Mouse (Mus musculus) heart, embryonic 15.5 days (tissue): ENCODE results near the gene C130074G19Rik. TPM values are rescaled to one million over a fixed set of nuclear protein-coding genes. Genes with fewer than 3 reads are reported as not detected.

Experiments used
- ATAC-seq: fragments of 200-750 bp; cut with Nextera tagmentation; replicated peaks from 2 replicates; pipeline ENCODE4 v1.8.0; 2017; ENCODE audit warnings: low read depth, moderate TSS enrichment; ENCODE audit not compliant: insufficient number of reproducible peaks, insufficient read depth, low FRiP score
- H3K27ac ChIP-seq: fragments of 300-500 bp; sonication (generic); 2 replicates; pipeline ENCODE4 v1.5.1; 2015; ENCODE audit warnings: mild to moderate bottlenecking, inconsistent platforms
- H3K27me3 ChIP-seq: fragments of 300-500 bp; sonication (generic); 2 replicates; pipeline ENCODE4 v1.6.1; 2015; ENCODE audit warnings: inconsistent platforms
- H3K36me3 ChIP-seq: fragments of 300-500 bp; sonication (generic); 2 replicates; pipeline ENCODE4 v1.6.1; 2015; ENCODE audit warnings: mild to moderate bottlenecking, inconsistent platforms
- H3K4me1 ChIP-seq: fragments of 300-500 bp; sonication (generic); replicated peaks from 2 replicates; pipeline ENCODE4 v1.6.1; 2015; ENCODE audit warnings: inconsistent platforms
- H3K4me2 ChIP-seq: fragments of 300-500 bp; sonication (generic); 2 replicates; pipeline ENCODE4 v1.6.1; 2015; ENCODE audit warnings: inconsistent platforms, mild to moderate bottlenecking, moderate library complexity
- H3K4me3 ChIP-seq: fragments of 300-500 bp; sonication (generic); 2 replicates; pipeline ENCODE4 v1.5.1; 2015; ENCODE audit warnings: mild to moderate bottlenecking, inconsistent platforms
- H3K9ac ChIP-seq: fragments of 300-500 bp; sonication (generic); 2 replicates; pipeline ENCODE4 v1.6.1; 2015; ENCODE audit warnings: mild to moderate bottlenecking, inconsistent platforms
- H3K9me3 ChIP-seq: fragments of 300-500 bp; sonication (generic); replicated peaks from 2 replicates; pipeline ENCODE4 v1.6.1; 2016; ENCODE audit warnings: inconsistent platforms
- WGBS: fragments of 180-500 bp; shearing (Covaris S2); methylation state at CpG from one replicate; pipeline ENCODE4 v1.1.7; 2015; ENCODE audit warnings: mixed read lengths; 5-methylcytosine and 5-hydroxymethylcytosine counted together
- microRNA counts: library from miRNA; unstranded; fragments of <30 nt; microRNA quantifications from one replicate; lab custom pipeline; 2016
- microRNA-seq: library from miRNA; unstranded; fragments of <30 nt; microRNA quantifications from one replicate; pipeline ENCODE4, GENCODE M21; 2016
- polyA plus RNA-seq: library from polyadenylated mRNA; unstranded; fragments of >200 nt; fragmentation: Nextera tagmentation; extraction: Ambion mirVana; gene quantifications from 2 replicates; pipeline ENCODE4 v1.2.1, GENCODE M21; 2015

Gene C130074G19Rik
- polyA plus RNA-seq, 1 experiment from 2014 or later: 0.93 TPM

DNA sequence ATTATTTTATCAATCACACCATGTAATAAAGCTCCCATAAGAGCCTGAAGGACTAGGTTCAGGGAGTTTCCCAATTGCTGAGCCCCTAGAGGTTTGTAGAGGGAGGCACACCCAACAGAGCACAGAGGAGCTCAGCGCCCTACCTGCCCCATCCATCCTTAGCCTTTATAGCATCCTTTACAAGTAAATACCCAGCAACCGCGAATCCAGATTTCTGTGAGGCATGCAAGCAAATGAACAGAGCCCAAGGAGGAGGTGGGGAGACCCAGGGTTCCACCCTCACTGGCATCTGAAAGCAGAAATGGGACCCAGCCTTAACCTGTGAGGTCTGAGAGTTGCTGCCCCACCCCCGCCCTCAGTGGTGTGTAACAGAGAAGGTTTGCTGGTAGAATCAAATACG, 46.7 kb downstream of the C130074G19Rik start:
- 77% methylated on average over 5 of the region's 5 CpGs for WGBS
- no peaks in the 10 kb centered on the region for H3K9me3 ChIP-seq
- H3K27me3 ChIP-seq: no peaks in the 10 kb centered on the region
- peaks cover 48% of the 10 kb centered on the region for H3K36me3 ChIP-seq
- no peak overlapping the region for H3K4me3 ChIP-seq
- H3K9ac ChIP-seq: no peak overlapping the region
- no peaks in the 10 kb centered on the region for H3K4me1 ChIP-seq
- H3K27ac ChIP-seq: no peak overlapping the region
- ATAC-seq: no peak
- H3K4me2 ChIP-seq: no peak overlapping the region

DNA sequence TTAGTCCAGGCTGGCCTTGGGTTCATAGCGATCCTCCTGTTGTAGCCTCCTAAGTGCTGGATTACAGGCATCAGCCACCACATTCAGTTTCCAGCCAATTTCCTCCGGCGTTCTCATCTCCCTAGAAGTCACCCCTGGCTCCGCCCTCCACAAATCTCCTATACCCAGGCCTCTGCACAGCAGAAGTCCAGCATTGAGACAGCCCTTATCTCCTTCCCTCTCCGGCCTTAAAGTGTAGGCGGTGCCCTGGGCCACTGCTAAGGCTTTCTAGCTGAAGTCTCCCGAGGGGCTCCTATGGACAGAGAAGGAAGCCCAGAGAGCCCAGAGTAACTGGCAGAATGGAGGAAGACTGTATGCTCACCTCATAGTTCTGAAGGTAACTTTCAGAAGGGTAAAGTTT, 49.5 kb downstream of the C130074G19Rik start:
- Histone ChIP-seq H3K4me2 (no peak overlapping the region), H3K4me1 (no peaks in the 10 kb centered on the region), H3K4me3 (no peak overlapping the region), H3K9ac (no peak overlapping the region), H3K27ac (no peak overlapping the region), H3K9me3 (no peaks in the 10 kb centered on the region), H3K27me3 (no peaks in the 10 kb centered on the region), H3K36me3 (peaks cover 59% of the 10 kb centered on the region)
- 79% methylated on average over 7 of the region's 7 CpGs for WGBS
- no peak for ATAC-seq

DNA sequence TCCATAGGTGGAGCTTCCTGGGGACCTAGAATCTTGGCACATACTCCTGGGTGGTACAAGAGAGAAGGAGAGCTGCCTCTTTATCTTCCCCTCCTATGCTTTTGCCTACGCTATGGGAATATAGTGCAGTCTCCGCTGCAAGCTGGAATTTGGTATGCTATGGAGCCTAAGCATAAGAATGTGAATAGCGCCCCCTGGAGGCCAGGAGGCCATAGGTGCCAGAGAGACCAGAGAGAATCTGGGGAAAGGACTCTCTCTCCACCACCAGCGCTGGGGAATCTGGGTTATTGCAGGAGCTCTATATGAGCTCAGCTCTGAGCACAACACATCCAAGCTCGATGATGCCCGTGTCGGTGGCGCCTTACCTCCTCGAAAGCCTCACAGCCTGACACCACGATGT, 50.8 kb downstream of the C130074G19Rik start:
- H3K27me3 ChIP-seq: no peaks in the 10 kb centered on the region
- H3K4me2 ChIP-seq: no peak overlapping the region
- ATAC-seq: no peak
- H3K9me3 ChIP-seq: no peaks in the 10 kb centered on the region
- no peak overlapping the region for H3K27ac ChIP-seq
- H3K4me3 ChIP-seq: no peak overlapping the region
- peaks cover 59% of the 10 kb centered on the region for H3K36me3 ChIP-seq
- H3K4me1 ChIP-seq: 0 out of 2 replicates have a peak, but pooled peaks cover 5% of the 10 kb centered on the region
- WGBS: 76% methylated on average over 10 of the region's 10 CpGs
- no peak overlapping the region for H3K9ac ChIP-seq

DNA sequence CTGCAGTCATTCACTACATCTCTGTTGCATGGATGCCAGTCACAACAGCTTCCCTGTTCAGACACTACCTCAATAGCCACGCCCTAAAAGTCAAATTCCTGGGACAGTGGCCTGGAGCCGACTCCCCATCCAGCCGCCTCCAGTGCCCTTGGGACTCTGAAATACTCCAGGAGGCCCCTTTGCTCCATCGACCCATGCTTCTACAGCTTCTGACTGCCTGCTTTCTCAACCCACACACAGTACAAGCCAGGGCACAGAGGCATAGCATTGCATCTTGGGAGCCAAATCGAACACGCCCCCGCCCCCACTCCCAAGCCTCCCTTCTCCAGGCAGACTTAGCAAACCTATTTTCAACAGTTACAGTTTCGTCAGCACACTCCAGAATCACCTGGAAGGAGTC, 53.1 kb downstream of the C130074G19Rik start:
- H3K27ac ChIP-seq: no peak overlapping the region
- H3K4me3 ChIP-seq: no peak overlapping the region
- no peak for ATAC-seq
- WGBS: 74% methylated on average over 8 of the region's 8 CpGs
- H3K27me3 ChIP-seq: no peaks in the 10 kb centered on the region
- H3K36me3 ChIP-seq: peaks cover 44% of the 10 kb centered on the region
- H3K9me3 ChIP-seq: no peaks in the 10 kb centered on the region
- peaks cover 9% of the 10 kb centered on the region for H3K4me1 ChIP-seq
- H3K9ac ChIP-seq: no peak overlapping the region
- H3K4me2 ChIP-seq: no peak overlapping the region

DNA sequence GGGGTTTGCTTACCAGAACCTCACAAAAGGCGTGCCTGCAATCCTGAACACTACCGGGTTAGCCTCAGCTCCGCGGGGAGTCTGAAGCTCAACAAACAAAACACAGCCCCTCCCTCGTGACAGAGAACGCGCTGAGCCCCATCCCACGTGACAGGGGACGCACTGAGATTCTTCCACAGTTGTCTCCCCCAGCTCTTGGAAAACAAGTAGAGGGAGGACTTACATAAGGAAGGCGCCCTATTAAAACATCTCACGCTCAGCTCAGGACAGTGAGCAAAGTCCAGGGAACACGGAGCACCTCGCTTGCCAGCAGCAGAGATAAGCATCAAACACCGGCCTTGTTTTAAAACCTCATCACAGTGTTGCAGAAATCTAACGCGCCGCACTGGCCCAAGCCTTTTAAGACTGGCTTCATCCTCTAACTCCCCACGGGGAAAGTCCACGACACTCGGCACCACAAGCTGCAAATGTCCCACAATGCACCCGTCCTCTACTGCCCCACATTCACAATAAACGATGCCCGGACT, 55.8 kb downstream of the C130074G19Rik start:
- peaks cover 17% of the 10 kb centered on the region for H3K4me1 ChIP-seq
- H3K4me3 ChIP-seq: peak overlapping the region; percentile 36
- H3K9me3 ChIP-seq: no peaks in the 10 kb centered on the region
- no peak overlapping the region for H3K27ac ChIP-seq
- no peaks in the 10 kb centered on the region for H3K27me3 ChIP-seq
- peak overlapping the region; percentile 52 for H3K4me2 ChIP-seq
- H3K9ac ChIP-seq: 0 out of 2 replicates have a peak overlapping the region, but pooled peaks have one; percentile 38
- WGBS: 30% methylated on average over 23 of the region's 23 CpGs
- peaks cover 26% of the 10 kb centered on the region for H3K36me3 ChIP-seq
- ATAC-seq: no peak

DNA sequence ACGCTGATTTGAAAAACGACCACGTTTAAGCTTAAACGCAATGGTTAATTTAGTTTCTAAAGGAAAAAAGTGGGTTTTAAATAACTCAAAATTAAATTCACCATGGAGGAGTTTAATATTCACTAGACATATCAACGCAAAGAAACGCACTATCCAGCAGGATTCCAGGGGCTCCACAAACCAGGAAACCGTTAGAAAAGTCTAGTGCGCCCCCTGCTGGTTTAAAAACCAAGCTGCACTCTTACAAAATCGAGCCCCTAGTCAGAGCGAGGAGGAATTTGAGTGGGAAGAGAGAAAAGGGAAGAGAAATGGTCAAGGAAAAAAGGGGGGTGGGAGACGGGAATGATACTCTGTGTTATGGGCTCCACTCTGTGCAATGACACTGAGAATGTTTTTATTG, 57.9 kb downstream of the C130074G19Rik start:
- H3K9ac ChIP-seq: no peak overlapping the region
- 18% methylated on average over 11 of the region's 11 CpGs for WGBS
- ATAC-seq: no peak; the same call in 1 of the 2 replicates
- no peaks in the 10 kb centered on the region for H3K9me3 ChIP-seq
- H3K36me3 ChIP-seq: peaks cover 11% of the 10 kb centered on the region
- H3K27me3 ChIP-seq: no peaks in the 10 kb centered on the region
- peaks cover 17% of the 10 kb centered on the region for H3K4me1 ChIP-seq
- H3K27ac ChIP-seq: 0 out of 2 replicates have a peak overlapping the region, but pooled peaks have one; percentile 28
- no peak overlapping the region for H3K4me3 ChIP-seq
- H3K4me2 ChIP-seq: peak overlapping the region; percentile 52

DNA sequence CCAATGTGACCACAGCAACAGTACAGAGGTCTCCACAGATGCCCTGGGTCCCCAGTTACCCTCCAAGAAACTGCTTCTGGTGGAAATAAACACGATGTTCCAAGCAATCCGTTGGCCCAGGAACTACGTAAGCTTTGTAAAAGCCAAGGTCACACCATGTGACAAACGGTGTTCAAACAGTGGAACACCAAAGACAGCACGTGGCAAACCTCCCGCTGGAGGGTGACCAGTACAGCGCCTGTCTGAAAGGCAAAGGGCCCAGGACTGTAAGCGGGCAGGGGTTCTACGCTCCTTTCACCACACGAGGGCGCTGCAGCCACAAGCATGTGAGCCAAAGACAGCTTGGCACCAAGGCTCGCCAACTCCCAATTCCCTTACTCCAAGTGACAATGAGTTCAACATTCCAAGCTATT, 58.6 kb downstream of the C130074G19Rik start:
- no peaks in the 10 kb centered on the region for H3K27me3 ChIP-seq
- peaks cover 17% of the 10 kb centered on the region for H3K4me1 ChIP-seq
- no peak overlapping the region for H3K9ac ChIP-seq
- peak overlapping the region; percentile 28; the same call in 1 of the 2 replicates for H3K27ac ChIP-seq
- ATAC-seq: peak; percentile 76
- peak overlapping the region; percentile 10; the same call in 1 of the 2 replicates for H3K4me3 ChIP-seq
- WGBS: 1% methylated on average over 12 of the region's 12 CpGs
- H3K36me3 ChIP-seq: peaks cover 9% of the 10 kb centered on the region; the same call in 1 of the 2 replicates
- peak overlapping the region; percentile 52 for H3K4me2 ChIP-seq
- no peaks in the 10 kb centered on the region for H3K9me3 ChIP-seq

DNA sequence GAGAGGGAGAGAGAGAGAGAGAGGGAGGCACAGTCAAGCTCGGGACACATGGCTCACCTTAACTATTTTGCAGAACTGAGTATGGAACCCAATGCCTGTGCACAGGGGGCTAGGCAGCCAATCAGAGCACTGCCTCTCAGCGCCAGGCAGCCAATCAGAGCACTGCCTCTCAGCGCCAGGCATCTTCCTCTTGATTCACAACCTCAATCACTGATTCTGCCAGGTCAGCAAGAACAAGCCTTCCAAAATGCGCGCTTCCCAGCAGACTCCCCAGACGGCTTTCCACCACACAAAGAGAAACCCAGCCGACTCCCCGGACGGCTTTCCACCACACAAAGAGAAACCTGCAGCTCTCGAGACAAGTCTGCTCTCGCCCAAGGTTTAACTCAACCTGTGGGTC, 60.3 kb downstream of the C130074G19Rik start:
- H3K36me3 ChIP-seq: peaks cover 26% of the 10 kb centered on the region
- H3K9me3 ChIP-seq: no peaks in the 10 kb centered on the region
- no peak for ATAC-seq
- H3K27ac ChIP-seq: no peak overlapping the region
- H3K9ac ChIP-seq: no peak overlapping the region
- peaks cover 17% of the 10 kb centered on the region for H3K4me1 ChIP-seq
- 26% methylated on average over 11 of the region's 11 CpGs for WGBS
- H3K4me3 ChIP-seq: no peak overlapping the region
- H3K27me3 ChIP-seq: no peaks in the 10 kb centered on the region
- no peak overlapping the region for H3K4me2 ChIP-seq

MicroRNAs encoded within 50 kb of the gene (microRNA counts, 519-probe panel; counts per million panel counts)
- microRNA mmu-miR-1981 (lab: Ali Mortazavi, UCI): 3,165 counts per million, percentile 76 among the panel's probes with 10 or more counts

Small RNA genes lying within 50 kb of the gene (microRNA-seq; reads per million reads assigned to microRNA genes)
- gene Mir1981: 141 reads per million, percentile 54 among the genes with 10 or more reads in this experiment

Other genes with a start within 250 kb of the C130074G19Rik start
- gene Hlx, start 150.6 kb downstream of the C130074G19Rik start, polyA plus RNA-seq: 10.9 and 12.0 TPM in 2 replicates
- 0.39 TPM in 1 of 2 replicates, not detected in the other for gene Marc1, start 71.9 kb downstream of the C130074G19Rik start, polyA plus RNA-seq
- 115 and 120 TPM in 2 replicates for gene Marc2, start 36.8 kb downstream of the C130074G19Rik start, polyA plus RNA-seq
- 1.9 and 2.1 TPM in 2 replicates for gene Mark1, start 116.4 kb upstream of the C130074G19Rik start, polyA plus RNA-seq